Mouse (Mus musculus): ENCODE data around the gene Gm37240. TPM values are rescaled to one million over a fixed set of nuclear protein-coding genes. Genes with fewer than 3 reads are reported as not detected.

The Gm37240 gene
- total and polyA plus RNA-seq, 2 experiments from 2014 or later = 0.43 to 1.9 TPM

DNA sequence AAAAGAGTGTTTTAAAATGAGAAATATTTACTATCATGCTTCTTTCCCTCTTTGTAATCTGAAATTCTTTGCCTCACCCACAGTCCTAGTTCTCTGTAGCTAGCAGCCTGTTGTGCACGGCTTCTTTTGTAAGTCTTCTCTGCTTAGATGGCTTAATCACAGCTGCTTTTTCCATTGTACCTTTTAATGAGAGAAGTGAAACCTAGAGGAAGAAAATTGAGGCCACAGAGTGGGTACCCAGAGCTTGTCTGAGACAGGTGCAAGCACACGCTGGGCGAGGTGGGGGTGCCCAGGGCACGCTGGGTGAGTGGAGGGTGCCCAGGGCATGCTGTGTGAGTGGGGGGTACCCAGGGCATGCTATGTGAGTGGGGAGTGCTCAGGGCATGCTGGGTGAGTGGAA is 1099.4 kb downstream of the Gm37240 start:
- H3K4me1 ChIP-seq (ENCODE audit: insufficient read depth, low read length) = no peaks in the 10 kb centered on the region
- no peak overlapping the region for H3K9ac ChIP-seq (replicated peaks; ENCODE audit: low read length, poor library complexity, severe bottlenecking)
- no peak overlapping the region for H3K4me2 ChIP-seq (ENCODE audit: low read depth, low read length, poor library complexity, severe bottlenecking)
- ATAC-seq (ENCODE audit: low FRiP score) (no peak), DNase-seq (ENCODE audit: low spot score) (no peak)
- no peak overlapping the region for H3K27ac ChIP-seq (ENCODE audit: low read depth, low read length)
- H3K27me3 ChIP-seq (ENCODE audit: insufficient read depth, low read length) = no peaks in the 10 kb centered on the region
- H3K4me3 ChIP-seq (ENCODE audit: low read depth, low read length) = no peak overlapping the region
- WGBS = 90% methylated on average over 4 of the region's 4 CpGs
- H3K36me3 ChIP-seq (ENCODE audit: insufficient read depth, low read length) = no peaks in the 10 kb centered on the region
- no peaks in the 10 kb centered on the region for H3K9me3 ChIP-seq (ENCODE audit: low read length)
- no peak for TF ChIP-seq CTCF (IDR thresholded peaks at IDR 0.05)

DNA sequence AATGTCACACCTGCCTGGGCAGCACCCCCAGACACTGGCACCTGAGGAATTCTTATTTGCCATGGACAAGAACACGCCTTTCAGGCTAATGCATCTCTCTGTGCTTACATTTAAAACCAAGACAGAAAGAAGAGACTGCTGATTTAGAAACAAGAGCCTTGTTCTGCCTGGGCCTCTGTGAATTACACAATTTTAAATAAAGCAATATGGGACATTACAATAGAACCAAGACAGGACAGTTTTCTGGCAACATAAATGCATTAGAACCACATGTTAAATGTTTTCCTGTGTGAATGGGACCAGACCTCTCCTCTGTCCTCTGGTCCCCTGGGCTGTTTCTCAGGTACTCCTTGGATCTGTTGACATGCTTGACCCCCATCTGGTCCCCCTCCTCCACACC is 1111.2 kb downstream of the Gm37240 start:
- ATAC-seq (ENCODE audit: low FRiP score) = no peak
- 93% methylated on average over 1 of the region's 1 CpGs for WGBS
- no peak for TF ChIP-seq CTCF (IDR thresholded peaks at IDR 0.05)

DNA sequence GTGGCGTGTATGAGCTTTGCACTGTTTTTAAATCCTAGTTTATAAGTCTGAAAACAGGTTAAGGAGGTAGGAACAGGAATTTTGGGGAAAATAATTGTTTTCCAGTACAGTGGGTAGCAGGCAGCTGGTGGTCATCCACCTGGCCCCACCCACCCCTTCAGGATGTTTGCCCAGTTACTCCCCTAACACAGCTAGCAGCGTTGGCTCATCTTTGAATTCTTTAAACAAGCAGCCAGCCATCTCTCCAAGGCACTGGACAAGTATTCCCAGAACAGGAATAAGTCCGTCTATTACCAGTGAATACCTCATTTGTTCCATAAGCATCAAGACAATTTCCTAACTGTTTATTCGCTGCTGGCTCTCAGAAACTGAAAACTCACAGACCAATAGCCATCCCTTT is 1111.7 kb downstream of the Gm37240 start:
- no peak overlapping the region for H3K9ac ChIP-seq (replicated peaks; ENCODE audit: low read length, poor library complexity, severe bottlenecking)
- no peak overlapping the region for H3K4me2 ChIP-seq (ENCODE audit: low read depth, low read length, poor library complexity, severe bottlenecking)
- no peak overlapping the region for H3K27ac ChIP-seq (ENCODE audit: low read depth, low read length)
- WGBS = 70% methylated on average over 4 of the region's 4 CpGs
- DNase-seq (ENCODE audit: low spot score) (no peak), ATAC-seq (ENCODE audit: low FRiP score) (no peak)
- no peak overlapping the region for H3K4me3 ChIP-seq (ENCODE audit: low read depth, low read length)
- H3K36me3 ChIP-seq (ENCODE audit: insufficient read depth, low read length) = no peaks in the 10 kb centered on the region
- H3K4me1 ChIP-seq (ENCODE audit: insufficient read depth, low read length) = no peaks in the 10 kb centered on the region
- no peak for TF ChIP-seq CTCF (IDR thresholded peaks at IDR 0.05)
- H3K27me3 ChIP-seq (ENCODE audit: insufficient read depth, low read length) = no peaks in the 10 kb centered on the region
- H3K9me3 ChIP-seq (ENCODE audit: low read length) = no peaks in the 10 kb centered on the region

More for the DNA sequence above, 1111.2 kb downstream of the Gm37240 start:
- H3K9me3 ChIP-seq (ENCODE audit: low read length) = no peaks in the 10 kb centered on the region
- no peak overlapping the region for H3K27ac ChIP-seq (ENCODE audit: low read depth, low read length)
- H3K4me3 ChIP-seq (ENCODE audit: low read depth, low read length) = no peak overlapping the region
- H3K4me2 ChIP-seq (ENCODE audit: low read depth, low read length, poor library complexity, severe bottlenecking) = no peak overlapping the region
- H3K9ac ChIP-seq (replicated peaks; ENCODE audit: low read length, poor library complexity, severe bottlenecking) = no peak overlapping the region
- no peaks in the 10 kb centered on the region for H3K4me1 ChIP-seq (ENCODE audit: insufficient read depth, low read length)
- no peaks in the 10 kb centered on the region for H3K36me3 ChIP-seq (ENCODE audit: insufficient read depth, low read length)
- no peaks in the 10 kb centered on the region for H3K27me3 ChIP-seq (ENCODE audit: insufficient read depth, low read length)
- DNase-seq (ENCODE audit: low spot score) = no peak

GRCm38 (mm10) chr3:84775067-84775423 is 1112.3 kb downstream of the Gm37240 start:
- H3K9me3 ChIP-seq (ENCODE audit: low read length) = no peaks in the 10 kb centered on the region
- ATAC-seq (ENCODE audit: low FRiP score) = no peak
- TF ChIP-seq CTCF (IDR thresholded peaks at IDR 0.05) = no peak
- H3K36me3 ChIP-seq (ENCODE audit: insufficient read depth, low read length) = no peaks in the 10 kb centered on the region
- no peak overlapping the region for H3K4me2 ChIP-seq (ENCODE audit: low read depth, low read length, poor library complexity, severe bottlenecking)
- H3K27me3 ChIP-seq (ENCODE audit: insufficient read depth, low read length) = no peaks in the 10 kb centered on the region
- H3K4me3 ChIP-seq (ENCODE audit: low read depth, low read length) = no peak overlapping the region
- H3K4me1 ChIP-seq (ENCODE audit: insufficient read depth, low read length) = no peaks in the 10 kb centered on the region
- DNase-seq (ENCODE audit: low spot score) = no peak
- H3K9ac ChIP-seq (replicated peaks; ENCODE audit: low read length, poor library complexity, severe bottlenecking) = no peak overlapping the region
- H3K27ac ChIP-seq (ENCODE audit: low read depth, low read length) = no peak overlapping the region
- WGBS = 71% methylated on average over 6 of the region's 6 CpGs

- no peaks in the 10 kb centered on the region for H3K27me3 ChIP-seq (ENCODE audit: insufficient read depth, low read length)
- H3K4me2 ChIP-seq (ENCODE audit: low read depth, low read length, poor library complexity, severe bottlenecking) = no peak overlapping the region
- no peak for TF ChIP-seq CTCF (IDR thresholded peaks at IDR 0.05)
- no peaks in the 10 kb centered on the region for H3K4me1 ChIP-seq (ENCODE audit: insufficient read depth, low read length)
- DNase-seq (ENCODE audit: low spot score) = no peak
- no peak overlapping the region for H3K9ac ChIP-seq (replicated peaks; ENCODE audit: low read length, poor library complexity, severe bottlenecking)
- H3K27ac ChIP-seq (ENCODE audit: low read depth, low read length) = no peak overlapping the region
- no peaks in the 10 kb centered on the region for H3K36me3 ChIP-seq (ENCODE audit: insufficient read depth, low read length)
- ATAC-seq (ENCODE audit: low FRiP score) = no peak
- 66% methylated on average over 8 of the region's 8 CpGs for WGBS
- H3K4me3 ChIP-seq (ENCODE audit: low read depth, low read length) = no peak overlapping the region
- no peaks in the 10 kb centered on the region for H3K9me3 ChIP-seq (ENCODE audit: low read length)
These were observed 1112.9 kb downstream of the Gm37240 start for GRCm38 (mm10) chr3:84774246-84775066.

DNA sequence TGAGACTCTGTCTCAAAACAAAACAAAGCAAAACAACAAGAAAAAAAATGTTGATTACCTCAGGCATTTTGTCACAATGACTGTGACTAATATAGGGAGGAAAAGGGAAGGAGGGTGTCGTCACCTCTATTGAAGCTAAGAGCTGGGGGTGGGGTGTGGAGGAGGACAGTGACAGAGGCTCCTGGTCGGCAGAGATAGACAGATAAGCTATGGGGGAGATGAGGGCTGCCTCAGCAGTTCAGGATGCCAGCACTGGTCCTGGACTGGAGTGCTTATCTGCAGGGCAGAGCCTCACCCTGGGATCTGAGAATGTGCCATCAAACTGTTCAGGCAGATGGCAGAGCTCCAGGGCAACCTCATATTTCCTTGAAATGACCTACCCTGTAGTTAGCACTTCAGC is 1115.3 kb downstream of the Gm37240 start:
- ATAC-seq (ENCODE audit: low FRiP score) (no peak), DNase-seq (ENCODE audit: low spot score) (no peak)
- H3K4me2 ChIP-seq (ENCODE audit: low read depth, low read length, poor library complexity, severe bottlenecking) = no peak overlapping the region
- WGBS = 72% methylated on average over 2 of the region's 2 CpGs
- no peak for TF ChIP-seq CTCF (IDR thresholded peaks at IDR 0.05)
- H3K27ac ChIP-seq (ENCODE audit: low read depth, low read length) = no peak overlapping the region
- H3K36me3 ChIP-seq (ENCODE audit: insufficient read depth, low read length) = no peaks in the 10 kb centered on the region
- no peaks in the 10 kb centered on the region for H3K27me3 ChIP-seq (ENCODE audit: insufficient read depth, low read length)
- no peaks in the 10 kb centered on the region for H3K9me3 ChIP-seq (ENCODE audit: low read length)
- H3K4me3 ChIP-seq (ENCODE audit: low read depth, low read length) = no peak overlapping the region
- no peak overlapping the region for H3K9ac ChIP-seq (replicated peaks; ENCODE audit: low read length, poor library complexity, severe bottlenecking)
- no peaks in the 10 kb centered on the region for H3K4me1 ChIP-seq (ENCODE audit: insufficient read depth, low read length)

All from midbrain, postnatal 0 days (tissue).